Mouse (Mus musculus) frontal cortex, postnatal 14 days (tissue): ENCODE measurements around the gene Aipl1.
A peak's percentile ranks its signal among the peaks of the same experiment; 100 is the strongest.

Experiments
- DNase-seq, 2 experiments: peaks; one replicate each; pipeline ENCODE4 v3.0.0; 2022; ENCODE audit warnings: low spot score in 2 of 2

Aipl1 gene

GRCm38 (mm10) chr11:72050168-72050894 lies 13.0 kb upstream of the Aipl1 start:
- no peak for DNase-seq

- DNase-seq: no peak
Measured at GRCm38 (mm10) chr11:72049171-72049759, 12.0 kb upstream of the Aipl1 start.

GRCm38 (mm10) chr11:72048730-72049129 lies 11.4 kb upstream of the Aipl1 start:
- no peak for DNase-seq

GRCm38 (mm10) chr11:72044231-72044630 lies 6.9 kb upstream of the Aipl1 start:
- DNase-seq: no peak

DNA sequence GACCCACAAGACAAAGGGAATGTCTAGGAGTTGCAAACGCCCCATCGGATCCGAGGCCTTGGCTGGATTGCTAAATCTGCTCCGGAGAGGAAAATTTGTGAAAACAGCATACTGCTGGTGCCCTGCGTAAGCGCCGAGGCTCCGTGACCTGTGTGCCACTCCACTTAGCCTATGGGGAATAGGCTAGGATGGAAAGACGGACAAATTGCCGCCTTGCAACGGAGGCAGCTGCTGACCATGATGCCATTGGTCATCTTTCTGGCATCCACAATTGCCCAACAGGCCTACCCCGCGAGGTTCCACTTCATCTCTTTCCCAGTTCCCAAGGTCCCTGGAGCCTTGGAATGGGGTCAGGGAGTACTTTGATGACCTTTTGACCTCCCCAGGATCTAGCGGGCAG lies 5.3 kb upstream of the Aipl1 start:
- no peak for DNase-seq

- peak; percentile 78 to 88 for DNase-seq
Measured at GRCm38 (mm10) chr11:72041768-72042607, 4.7 kb upstream of the Aipl1 start, which contains the start of gene Pimreg. Pimreg (plus strand) TSS chr11:72042032.

GRCm38 (mm10) chr11:72041290-72041767 lies 4.0 kb upstream of the Aipl1 start:
- no peak for DNase-seq

- DNase-seq: no peak
Measured at GRCm38 (mm10) chr11:72039599-72040386, 2.5 kb upstream of the Aipl1 start.

DNA sequence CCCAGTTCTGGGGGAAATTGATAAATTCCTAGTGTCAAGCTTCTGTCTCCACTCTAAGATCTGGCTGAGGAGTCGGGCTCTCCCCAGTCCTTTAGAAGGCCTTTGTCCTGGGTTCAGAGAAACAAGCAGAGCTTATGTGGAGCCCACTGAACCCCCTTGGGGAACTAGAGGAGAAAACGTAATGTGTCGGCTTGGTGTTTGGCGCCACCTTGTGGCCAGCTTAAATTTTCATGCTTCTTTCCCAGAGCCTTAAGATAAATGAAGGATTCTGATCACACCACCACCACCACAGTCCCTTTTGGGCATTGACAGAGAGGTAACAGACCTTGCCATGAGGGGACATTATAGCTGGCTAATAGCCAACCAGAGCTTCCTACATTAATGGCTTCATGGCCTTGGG lies 687 bp upstream of the Aipl1 start:
- peak; percentile 60 to 81 for DNase-seq

DNA sequence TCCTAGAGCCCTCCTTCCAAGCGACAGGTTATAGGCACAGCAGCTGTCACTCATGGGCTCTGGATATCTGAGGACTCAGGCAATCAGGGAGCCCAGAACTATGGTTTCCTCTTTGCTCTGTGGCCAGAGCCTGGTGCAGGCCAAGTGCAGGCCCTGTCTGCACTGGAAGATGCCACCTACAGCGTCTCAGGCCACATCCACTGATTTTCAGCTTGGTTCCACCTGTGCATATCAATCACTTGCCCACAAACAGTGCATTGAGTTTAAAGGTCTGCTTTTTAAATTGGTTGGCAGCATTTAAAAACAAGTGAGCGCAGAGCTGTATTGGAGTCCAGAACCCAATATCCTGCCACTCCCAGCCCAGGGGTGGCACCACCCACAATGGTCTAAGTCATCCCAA lies 4.7 kb downstream of the Aipl1 start:
- no peak for DNase-seq

DNA sequence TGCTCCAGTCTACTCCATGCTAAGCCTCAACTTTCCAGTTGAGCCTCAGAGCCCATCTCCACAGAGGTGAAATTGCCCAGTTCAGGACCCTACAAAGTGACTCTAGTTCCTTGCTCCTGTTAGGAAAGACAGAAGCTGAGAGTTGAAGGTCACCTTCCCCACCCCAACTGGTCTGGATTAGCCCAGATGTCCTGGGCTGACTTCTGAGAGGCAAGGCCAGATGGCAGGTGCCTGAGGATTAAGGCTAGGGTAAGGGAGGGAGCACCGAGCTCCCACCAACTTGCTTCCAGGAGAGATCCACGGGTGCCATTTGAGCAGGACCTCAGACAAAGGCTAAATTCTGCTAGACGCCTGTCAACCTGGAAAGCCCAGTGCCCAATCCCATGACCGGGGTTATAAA lies 5.2 kb downstream of the Aipl1 start:
- DNase-seq: no peak

GRCm38 (mm10) chr11:72031353-72031752 lies 6.0 kb downstream of the Aipl1 start:
- DNase-seq: no peak

DNA sequence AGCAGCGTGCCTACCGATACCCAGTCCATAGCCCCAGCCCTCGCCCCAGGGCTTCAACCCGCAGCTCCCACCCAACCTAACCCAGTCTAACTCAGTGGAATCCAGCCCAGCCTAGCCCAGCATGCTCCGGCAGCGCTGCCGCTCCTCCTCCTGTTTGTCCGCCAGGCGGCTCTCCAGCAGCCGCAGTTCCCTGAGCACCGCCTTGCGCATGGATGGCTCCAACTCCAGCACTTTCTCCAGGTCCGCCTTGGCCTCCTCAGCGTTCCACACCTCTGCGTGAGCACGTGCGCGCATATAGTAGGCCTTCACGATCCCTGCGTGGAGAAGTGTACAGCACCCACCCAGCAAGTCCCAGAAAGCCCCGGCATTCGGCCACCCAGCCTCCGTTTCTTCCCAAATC lies 8.2 kb downstream of the Aipl1 start:
- no peak for DNase-seq

- DNase-seq: no peak
Measured at GRCm38 (mm10) chr11:72027836-72028235, 9.5 kb downstream of the Aipl1 start.

DNA sequence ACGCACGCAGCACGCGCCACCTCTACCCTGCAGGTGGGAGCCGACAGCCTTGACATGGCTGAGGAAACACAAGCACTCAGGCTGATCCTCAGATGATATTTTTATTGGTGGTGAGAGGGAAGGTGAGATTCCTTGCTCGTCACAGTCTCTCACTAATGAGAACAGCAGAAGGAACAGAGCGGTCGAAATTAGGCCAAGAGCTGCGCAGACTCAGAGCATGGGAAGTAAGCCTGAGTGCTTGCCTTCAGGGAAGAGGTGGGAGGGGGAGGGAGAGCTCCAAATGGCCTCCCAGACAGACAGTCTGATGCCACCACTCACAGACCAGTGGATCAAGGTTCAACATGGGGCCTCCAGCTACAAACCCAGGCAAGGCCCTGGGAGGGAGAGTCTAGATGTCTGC lies 10.8 kb downstream of the Aipl1 start:
- no peak for DNase-seq

- DNase-seq: no peak
Measured at GRCm38 (mm10) chr11:72025843-72026242, 11.5 kb downstream of the Aipl1 start.

DNA sequence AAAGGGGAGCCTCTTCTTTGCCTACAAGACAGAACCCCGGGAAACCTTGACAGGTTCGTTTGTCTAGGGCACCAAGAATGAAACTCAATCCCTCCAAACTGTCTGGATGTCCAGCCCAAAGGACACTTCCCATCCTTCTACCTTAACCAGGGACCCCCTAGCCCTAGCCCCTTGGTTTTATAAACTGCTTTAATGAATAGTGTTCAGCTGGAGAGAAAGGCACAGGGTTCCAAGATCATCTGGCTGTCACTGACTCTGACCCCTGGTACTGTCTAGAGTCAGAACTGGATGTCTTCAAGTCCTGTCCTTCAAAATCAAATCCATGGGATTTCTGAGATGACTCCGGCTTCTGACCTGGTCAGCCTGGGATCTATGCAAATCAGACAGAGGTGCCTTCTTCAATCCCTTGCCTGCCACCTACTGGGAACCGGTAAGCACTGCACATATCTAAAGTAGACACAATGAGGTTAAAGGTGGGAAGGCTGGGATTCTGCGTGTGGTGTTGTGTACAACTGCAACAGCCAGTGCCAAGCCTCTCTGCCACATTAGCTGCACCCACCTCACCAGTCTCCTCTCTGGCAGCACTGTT lies 13.0 kb downstream of the Aipl1 start:
- peak in 1 of 2 experiments; percentile 69 for DNase-seq

DNA sequence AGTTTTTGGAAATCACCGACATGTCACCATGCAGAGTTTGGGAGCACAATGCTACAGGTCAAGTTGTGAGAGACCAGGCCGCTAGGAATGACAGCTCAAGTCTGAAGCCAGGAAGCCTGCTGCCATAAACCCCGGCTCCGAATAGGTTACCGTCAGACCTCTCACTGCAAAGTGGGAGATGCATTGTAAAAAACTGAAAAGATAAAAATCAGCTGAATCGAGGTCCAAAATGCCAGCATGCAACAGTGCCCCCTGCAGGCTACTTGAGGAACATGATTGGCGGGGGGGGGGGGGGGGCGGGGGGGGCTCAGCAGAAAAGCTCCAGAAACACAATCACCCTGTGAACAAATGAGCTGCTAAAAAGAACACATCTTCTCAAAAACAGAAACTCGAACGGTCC lies 13.7 kb downstream of the Aipl1 start:
- no peak for DNase-seq

GRCm38 (mm10) chr11:72022827-72023226 lies 14.5 kb downstream of the Aipl1 start:
- DNase-seq: no peak

- DNase-seq: no peak
Measured at GRCm38 (mm10) chr11:72021015-72021414, 16.3 kb downstream of the Aipl1 start.

DNA sequence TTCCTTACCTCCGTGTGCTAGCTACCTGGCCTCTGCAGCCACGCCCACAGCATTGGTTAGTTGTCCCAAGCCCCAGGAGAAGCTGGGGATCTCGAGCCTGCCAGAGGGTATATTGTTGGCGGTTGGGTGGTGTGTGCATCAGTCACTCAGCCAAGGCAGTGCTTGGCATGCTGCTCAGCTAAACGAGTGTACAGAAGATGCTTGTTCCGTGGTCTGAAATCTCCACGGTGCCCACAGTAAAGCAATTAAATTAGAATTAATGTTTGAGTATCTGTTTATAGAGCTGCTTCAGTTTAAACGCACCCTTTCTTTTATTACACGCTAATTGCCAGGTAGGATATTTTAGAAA lies 20.1 kb downstream of the Aipl1 start:
- DNase-seq: no peak
